Mouse (Mus musculus) liver, postnatal 0 days (tissue): ENCODE measurements around the gene Gm3336. TPM values are rescaled to one million over a fixed set of nuclear protein-coding genes. Genes with fewer than 3 reads are reported as not detected.

Experiments used
- ATAC-seq: fragments of 200-750 bp; cut with Nextera tagmentation; 2 replicates; pipeline ENCODE4 v1.8.0; 2017; ENCODE audit warnings: mild to moderate bottlenecking, moderate library complexity
- DNase-seq: peaks from one replicate; pipeline ENCODE4 v3.0.0-alpha.2; 2016
- H3K27ac ChIP-seq: fragments of 300-500 bp; sonication (generic); 2 replicates; pipeline ENCODE4 v1.5.1; 2014; ENCODE audit warnings: antibody characterized with exemption, moderate library complexity, mild to moderate bottlenecking, low read depth
- H3K27me3 ChIP-seq: fragments of 300-500 bp; sonication (generic); 2 replicates; pipeline ENCODE4 v1.6.1; 2014; ENCODE audit warnings: low read length, control low read depth, mixed read lengths; ENCODE audit not compliant: insufficient read depth
- H3K36me3 ChIP-seq: fragments of 300-500 bp; sonication (generic); replicated peaks from 2 replicates; pipeline ENCODE4 v1.6.1; 2014; ENCODE audit warnings: mild to moderate bottlenecking, control low read depth, low read length, moderate library complexity, mixed read lengths; ENCODE audit not compliant: insufficient read depth
- H3K4me1 ChIP-seq: fragments of 300-500 bp; sonication (generic); 2 replicates; pipeline ENCODE4 v1.6.1; 2014; ENCODE audit warnings: antibody characterized with exemption, mild to moderate bottlenecking, control low read depth; ENCODE audit not compliant: insufficient read depth
- H3K4me2 ChIP-seq: fragments of 300-500 bp; sonication (generic); 2 replicates; pipeline ENCODE4 v1.6.1; 2014; ENCODE audit warnings: low read depth, mild to moderate bottlenecking, low read length, moderate library complexity, mixed read lengths
- H3K4me3 ChIP-seq: fragments of 300-500 bp; sonication (generic); 2 replicates; pipeline ENCODE4 v1.5.1; 2014; ENCODE audit warnings: low read depth, low read length
- H3K9ac ChIP-seq: fragments of 300-500 bp; sonication (generic); replicated peaks from 2 replicates; pipeline ENCODE4 v1.6.1; 2014; ENCODE audit warnings: mild to moderate bottlenecking, moderate library complexity
- H3K9me3 ChIP-seq: fragments of 300-500 bp; sonication (generic); 2 replicates; pipeline ENCODE4 v1.6.1; 2016; ENCODE audit warnings: mild to moderate bottlenecking, control low read depth, low read length, mixed read lengths
- CTCF ChIP-seq: sonication (generic); IDR thresholded peaks from 2 replicates; pipeline ENCODE4 v1.5.1; 2016; ENCODE audit warnings: antibody characterized with exemption, low read depth
- EP300 ChIP-seq: IDR thresholded peaks from 2 replicates; pipeline ENCODE4 v1.6.1; 2016; ENCODE audit warnings: antibody characterized with exemption, low read depth, mild to moderate bottlenecking
- WGBS: fragments of 180-500 bp; shearing (Covaris S2); extraction: QIAGEN DNeasy Blood & Tissue Kit; methylation state at CpG from one replicate; pipeline ENCODE4 v1.1.7; 2014; ENCODE audit not compliant: insufficient replicate concordance; 5-methylcytosine and 5-hydroxymethylcytosine counted together
- polyA plus RNA-seq: library from polyadenylated mRNA; unstranded; fragments of >200 nt; fragmentation: Nextera tagmentation; extraction: Ambion mirVana; gene quantifications from 2 replicates; pipeline ENCODE4 v1.2.1, GENCODE M21; 2015

The Gm3336 gene
- polyA plus RNA-seq, 1 experiment from 2014 or later, result 0.22 TPM

- Histone ChIP-seq H3K9me3 (no peaks in the 10 kb centered on the region), H3K4me1 (peaks cover 54% of the 10 kb centered on the region), H3K27ac (no peak overlapping the region), H3K27me3 (no peaks in the 10 kb centered on the region), H3K4me3 (no peak overlapping the region), H3K36me3 (peaks cover 11% of the 10 kb centered on the region), H3K9ac (no peak overlapping the region), H3K4me2 (no peak overlapping the region)
- DNase-seq, result no peak
- ATAC-seq, result no peak
- 78% methylated on average over 22 of the region's 22 CpGs for WGBS
- TF ChIP-seq EP300 (no peak), CTCF (peak; percentile 75)
Observed at GRCm38 (mm10) chr8:70757523-70758307, 39.4 kb downstream of the Gm3336 start.

GRCm38 (mm10) chr8:70758308-70758615 is 39.9 kb downstream of the Gm3336 start:
- H3K4me3 ChIP-seq, result no peak overlapping the region
- DNase-seq (no peak), ATAC-seq (no peak)
- no peaks in the 10 kb centered on the region for H3K9me3 ChIP-seq
- no peaks in the 10 kb centered on the region for H3K27me3 ChIP-seq
- 87% methylated on average over 7 of the region's 7 CpGs for WGBS
- peaks cover 11% of the 10 kb centered on the region for H3K36me3 ChIP-seq
- TF ChIP-seq EP300, result no peak
- TF ChIP-seq CTCF, result no peak
- no peak overlapping the region for H3K9ac ChIP-seq
- H3K4me2 ChIP-seq, result no peak overlapping the region
- peaks cover 54% of the 10 kb centered on the region for H3K4me1 ChIP-seq
- no peak overlapping the region for H3K27ac ChIP-seq

GRCm38 (mm10) chr8:70758616-70759561 is 40.5 kb downstream of the Gm3336 start:
- WGBS, result 71% methylated on average over 19 of the region's 19 CpGs
- Histone ChIP-seq H3K4me3 (no peak overlapping the region), H3K27ac (no peak overlapping the region), H3K9ac (no peak overlapping the region), H3K4me1 (peaks cover 53% of the 10 kb centered on the region), H3K27me3 (no peaks in the 10 kb centered on the region), H3K36me3 (peaks cover 11% of the 10 kb centered on the region), H3K4me2 (peak overlapping the region; percentile 90; the same call in 1 of the 2 replicates), H3K9me3 (no peaks in the 10 kb centered on the region)
- ATAC-seq (no peak), DNase-seq (no peak)
- TF ChIP-seq CTCF (no peak), EP300 (no peak)

GRCm38 (mm10) chr8:70760350-70760749 is 42.0 kb downstream of the Gm3336 start:
- Histone ChIP-seq H3K4me1 (peaks cover 60% of the 10 kb centered on the region), H3K9me3 (no peaks in the 10 kb centered on the region), H3K36me3 (peaks cover 11% of the 10 kb centered on the region), H3K4me3 (peak overlapping the region; percentile 68), H3K27ac (peak overlapping the region; percentile 89), H3K9ac (peak overlapping the region; percentile 77), H3K4me2 (peak overlapping the region; percentile 90), H3K27me3 (no peaks in the 10 kb centered on the region)
- ATAC-seq (peak; percentile 1; the same call in 1 of the 2 replicates), DNase-seq (no peak)
- TF ChIP-seq EP300 (no peak), CTCF (no peak)
- 1% methylated on average over 22 of the region's 22 CpGs for WGBS

- Histone ChIP-seq H3K4me2 (peak within 1 kb of the TSS; percentile 90), H3K9ac (peak within 1 kb of the TSS; percentile 77), H3K27me3 (no peaks in the 10 kb centered on the region), H3K9me3 (no peaks in the 10 kb centered on the region), H3K4me1 (peaks cover 58% of the 10 kb centered on the region), H3K27ac (peak within 1 kb of the TSS; percentile 89), H3K4me3 (peak within 1 kb of the TSS; percentile 68), H3K36me3 (peaks cover 11% of the 10 kb centered on the region)
- no peak for TF ChIP-seq CTCF
- TF ChIP-seq EP300, result 0 out of 2 replicates have a peak, but pooled peaks have one; percentile 26
- WGBS, result under 1% methylated on average over 48 of the region's 55 CpGs
- DNase-seq (peak; percentile 95), ATAC-seq (peak; percentile 92)
Observed at GRCm38 (mm10) chr8:70760775-70761406, 42.5 kb downstream of the Gm3336 start, which contains the start of gene Mpv17l2. TSS of gene Mpv17l2 (minus strand) at chr8:70760946.

- peaks cover 70% of the 10 kb centered on the region for H3K4me1 ChIP-seq
- no peaks in the 10 kb centered on the region for H3K9me3 ChIP-seq
- H3K27me3 ChIP-seq, result no peaks in the 10 kb centered on the region
- H3K4me3 ChIP-seq, result no peak overlapping the region
- peak overlapping the region; percentile 31 for H3K4me2 ChIP-seq
- 0 out of 2 replicates have a peak overlapping the region, but pooled peaks have one; percentile 2 for H3K9ac ChIP-seq
- DNase-seq, result peak; percentile 65
- H3K27ac ChIP-seq, result peak overlapping the region; percentile 76
- TF ChIP-seq EP300 (no peak), CTCF (no peak)
- peaks cover 8% of the 10 kb centered on the region for H3K36me3 ChIP-seq
- ATAC-seq, result no peak
- 46% methylated on average over 1 of the region's 1 CpGs for WGBS
Observed at GRCm38 (mm10) chr8:70762118-70762517, 43.8 kb downstream of the Gm3336 start.
